Mouse (Mus musculus): ENCODE data around the gene Cplx1. TPM values are rescaled to one million over a fixed set of nuclear protein-coding genes. Genes with fewer than 3 reads are reported as not detected.
A peak's percentile ranks its signal among the peaks of the same experiment; 100 is the strongest.
"Not testable (repeated sequence)": the region's sequence is repeated elsewhere in the genome, so short reads cannot be mapped to it uniquely, and the experiment has no call there.

The Cplx1 gene
- polyA plus RNA-seq, 1 experiment from 2014 or later: 0.64 TPM

DNA sequence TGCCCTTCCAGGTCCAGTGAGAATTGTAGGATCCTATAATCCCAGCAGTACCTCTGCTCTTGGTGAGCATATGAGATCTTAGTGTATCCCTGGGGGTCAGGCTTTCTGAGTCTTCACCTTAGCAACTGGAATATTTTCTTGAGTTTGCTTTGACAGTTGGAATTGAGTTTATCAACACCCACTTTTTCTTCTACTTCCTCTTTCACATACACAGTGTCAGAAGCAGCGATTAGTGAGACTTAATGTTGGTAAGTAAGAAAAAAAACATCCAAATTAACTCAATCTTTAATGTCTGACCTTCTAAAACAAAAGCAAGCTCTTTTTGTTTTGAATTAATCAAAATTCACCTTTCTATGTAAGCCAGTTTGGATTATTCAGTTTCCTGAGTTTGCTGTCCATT, 48.3 kb downstream of the Cplx1 start:
- 91% methylated on average over 1 of the region's 1 CpGs for WGBS
- H3K27me3 ChIP-seq (ENCODE audit: insufficient read depth, poor library complexity, severe bottlenecking): no peaks in the 10 kb centered on the region
- H3K36me3 ChIP-seq: peaks cover 89% of the 10 kb centered on the region
- no peak for DNase-seq (ENCODE audit: low spot score)
- no peaks in the 10 kb centered on the region for H3K9me3 ChIP-seq
- no peak overlapping the region for H3K4me3 ChIP-seq
- H3K4me1 ChIP-seq: no peaks in the 10 kb centered on the region
- no peak overlapping the region for H3K27ac ChIP-seq

DNA sequence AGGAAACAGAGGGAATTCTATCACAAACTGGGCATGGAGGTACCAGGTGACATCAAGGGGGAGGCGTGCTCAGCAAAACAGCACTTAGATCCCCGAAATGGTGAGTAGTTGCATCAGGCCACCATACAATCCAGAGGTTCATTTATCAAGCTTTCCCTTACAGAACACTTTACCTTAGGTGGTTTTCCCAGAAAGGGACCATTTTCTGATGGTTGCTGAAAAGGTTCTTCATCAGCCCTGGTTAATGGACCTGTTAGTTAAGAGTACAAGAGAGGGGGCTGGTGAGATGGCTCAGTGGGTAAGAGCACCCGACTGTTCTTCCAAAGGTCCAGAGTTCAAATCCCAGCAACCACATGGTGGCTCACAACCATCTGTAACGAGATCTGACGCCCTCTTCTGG, 63.7 kb downstream of the Cplx1 start:
- H3K4me1 ChIP-seq; DNase-seq (ENCODE audit: low spot score); H3K4me3 ChIP-seq; H3K9me3 ChIP-seq; H3K27me3 ChIP-seq (ENCODE audit: insufficient read depth, poor library complexity, severe bottlenecking); H3K27ac ChIP-seq: not testable (repeated sequence)
- WGBS: 92% methylated on average over 5 of the region's 5 CpGs
- H3K36me3 ChIP-seq: peaks cover 67% of the 10 kb centered on the region

DNA sequence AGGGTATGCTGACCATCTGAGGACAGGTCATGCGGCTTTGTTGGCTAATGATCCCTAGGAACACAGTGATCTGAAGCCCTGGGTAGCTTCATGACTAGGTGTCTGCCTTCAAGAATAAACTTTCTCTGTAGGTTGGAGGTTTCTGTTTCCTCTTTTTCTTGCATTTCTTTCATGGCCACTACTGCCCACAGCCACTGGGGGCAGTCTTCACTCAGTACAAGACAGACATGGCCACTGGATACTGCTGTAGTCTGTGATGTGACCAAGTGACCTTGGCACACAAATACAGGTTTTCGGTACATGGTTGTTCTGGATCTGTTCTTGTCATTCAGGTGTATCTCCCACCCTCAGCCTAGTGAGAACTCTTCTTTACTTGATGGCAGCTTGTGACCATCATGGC, 64.6 kb downstream of the Cplx1 start:
- Histone ChIP-seq H3K36me3 (peaks cover 58% of the 10 kb centered on the region), H3K4me1 (no peaks in the 10 kb centered on the region), H3K9me3 (no peaks in the 10 kb centered on the region), H3K27ac (no peak overlapping the region), H3K4me3 (no peak overlapping the region), H3K27me3 (ENCODE audit: insufficient read depth, poor library complexity, severe bottlenecking) (no peaks in the 10 kb centered on the region)
- no peak for DNase-seq (ENCODE audit: low spot score)
- 92% methylated on average over 2 of the region's 2 CpGs for WGBS

DNA sequence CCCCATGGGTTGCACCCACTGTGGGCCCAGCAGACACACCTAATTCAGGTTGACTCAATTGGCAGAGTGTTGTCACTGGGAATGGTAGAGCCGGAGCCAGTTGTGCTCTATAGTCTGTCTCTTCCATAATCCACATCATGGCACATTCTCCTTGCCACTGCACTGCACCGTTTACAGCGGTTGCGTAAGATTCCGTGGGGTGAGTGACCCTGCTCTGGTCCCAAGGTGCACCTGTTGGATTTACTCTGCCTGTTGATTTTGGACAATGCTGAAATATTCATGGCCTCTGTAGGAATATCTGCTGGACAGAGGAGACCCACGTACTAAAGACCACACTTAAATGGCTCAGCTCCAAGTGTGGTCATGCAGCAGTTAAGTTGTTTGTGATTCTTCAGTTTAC, 66.8 kb downstream of the Cplx1 start:
- DNase-seq (ENCODE audit: low spot score): no peak
- H3K36me3 ChIP-seq: peaks cover 50% of the 10 kb centered on the region
- H3K27ac ChIP-seq: no peak overlapping the region
- H3K27me3 ChIP-seq (ENCODE audit: insufficient read depth, poor library complexity, severe bottlenecking): no peaks in the 10 kb centered on the region
- no peaks in the 10 kb centered on the region for H3K4me1 ChIP-seq
- 96% methylated on average over 6 of the region's 6 CpGs for WGBS
- H3K4me3 ChIP-seq: no peak overlapping the region
- no peaks in the 10 kb centered on the region for H3K9me3 ChIP-seq

DNA sequence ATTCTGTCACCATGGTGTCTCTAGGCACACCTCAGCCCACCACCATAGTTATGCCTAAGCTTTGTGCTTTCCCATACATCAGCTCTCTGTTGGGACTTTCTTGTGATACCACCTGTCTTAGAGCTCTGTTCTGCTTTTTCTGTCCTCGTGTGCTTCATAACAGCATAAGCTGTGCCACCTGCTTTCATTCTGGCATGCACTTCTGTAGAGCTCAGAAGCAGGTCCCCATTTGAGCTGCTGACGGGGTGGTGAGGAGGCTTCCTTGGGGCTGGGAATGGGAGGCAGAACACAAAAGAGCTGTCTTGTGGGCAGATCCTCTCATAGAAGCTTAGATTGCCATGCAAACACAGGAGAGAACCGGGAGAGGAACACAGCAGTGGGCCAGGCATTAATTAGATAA, 73.8 kb downstream of the Cplx1 start:
- no peaks in the 10 kb centered on the region for H3K4me1 ChIP-seq
- DNase-seq (ENCODE audit: low spot score): peak; percentile 10
- no peak overlapping the region for H3K27ac ChIP-seq
- H3K9me3 ChIP-seq: no peaks in the 10 kb centered on the region
- no peaks in the 10 kb centered on the region for H3K27me3 ChIP-seq (ENCODE audit: insufficient read depth, poor library complexity, severe bottlenecking)
- 89% methylated on average over 3 of the region's 3 CpGs for WGBS
- no peak overlapping the region for H3K4me3 ChIP-seq
- H3K36me3 ChIP-seq: peaks cover 81% of the 10 kb centered on the region

DNA sequence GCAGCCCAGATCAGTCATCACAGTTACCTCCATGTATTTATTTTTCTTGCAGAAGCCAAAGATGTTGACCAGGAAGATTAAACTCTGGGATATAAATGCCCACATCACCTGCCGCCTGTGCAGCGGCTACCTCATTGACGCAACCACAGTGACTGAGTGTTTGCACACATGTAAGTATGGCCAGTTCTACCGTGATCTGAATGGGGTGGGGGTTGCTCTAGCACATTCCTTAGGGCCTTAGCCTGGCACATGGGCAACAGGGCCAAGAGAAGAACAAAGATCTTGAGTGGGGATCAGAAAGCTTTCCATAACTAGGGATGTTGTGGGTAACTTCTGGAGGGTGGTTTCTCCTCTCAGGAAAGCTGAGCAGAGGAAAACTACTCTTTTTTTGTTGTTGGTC, 76.1 kb downstream of the Cplx1 start:
- 94% methylated on average over 4 of the region's 4 CpGs for WGBS
- no peak for DNase-seq (ENCODE audit: low spot score)
- H3K27ac ChIP-seq: no peak overlapping the region
- no peak overlapping the region for H3K4me3 ChIP-seq
- H3K4me1 ChIP-seq: no peaks in the 10 kb centered on the region
- H3K27me3 ChIP-seq (ENCODE audit: insufficient read depth, poor library complexity, severe bottlenecking): no peaks in the 10 kb centered on the region
- peaks cover 75% of the 10 kb centered on the region for H3K36me3 ChIP-seq
- H3K9me3 ChIP-seq: no peaks in the 10 kb centered on the region

DNA sequence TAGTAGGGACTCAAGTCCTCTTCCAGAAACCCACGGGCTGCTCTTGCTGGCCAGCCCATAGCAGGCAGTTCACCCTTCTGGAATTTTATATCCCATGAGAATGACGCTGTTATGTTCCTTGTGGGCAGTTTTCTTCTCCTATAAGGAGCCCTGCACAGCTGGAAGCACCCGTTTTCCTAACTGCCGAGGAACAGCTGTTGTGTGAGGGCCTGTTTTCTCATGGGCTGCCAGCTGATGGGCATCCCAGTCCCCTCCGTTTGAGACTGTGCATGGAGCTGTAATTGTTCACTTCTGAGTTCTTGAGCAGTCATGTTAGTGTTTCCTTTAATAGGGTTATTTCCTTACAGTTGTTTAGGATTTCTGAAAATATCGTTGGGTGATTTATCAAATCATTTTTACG, 80.2 kb downstream of the Cplx1 start:
- Histone ChIP-seq H3K27ac (no peak overlapping the region), H3K36me3 (peaks cover 39% of the 10 kb centered on the region), H3K27me3 (ENCODE audit: insufficient read depth, poor library complexity, severe bottlenecking) (no peaks in the 10 kb centered on the region), H3K4me3 (no peak overlapping the region), H3K4me1 (peaks cover 14% of the 10 kb centered on the region), H3K9me3 (no peaks in the 10 kb centered on the region)
- DNase-seq (ENCODE audit: low spot score): no peak
- 85% methylated on average over 7 of the region's 7 CpGs for WGBS

Other genes with a start within 250 kb of the Cplx1 start
- gene Pigg, start 237.4 kb downstream of the Cplx1 start, polyA plus RNA-seq (2016; fragmentation: Nextera tagmentation; extraction: Ambion mirVana): 6.9 and 7.9 TPM in 2 replicates
- 0.06 TPM in 1 of 2 replicates, not detected in the other for gene Gm42517, start 182.1 kb downstream of the Cplx1 start, polyA plus RNA-seq (2016; fragmentation: Nextera tagmentation; extraction: Ambion mirVana)
- 0.40 TPM in 1 of 2 replicates, not detected in the other for gene Pde6b, start 161.6 kb downstream of the Cplx1 start, polyA plus RNA-seq (2016; fragmentation: Nextera tagmentation; extraction: Ambion mirVana)
- gene Atp5k, start 115.6 kb downstream of the Cplx1 start, polyA plus RNA-seq (2016; fragmentation: Nextera tagmentation; extraction: Ambion mirVana): 521 and 675 TPM in 2 replicates
- gene Mfsd7a, start 101.1 kb downstream of the Cplx1 start, polyA plus RNA-seq (2016; fragmentation: Nextera tagmentation; extraction: Ambion mirVana): 0.09 and 0.34 TPM in 2 replicates
- gene Pcgf3, start 88.8 kb downstream of the Cplx1 start, polyA plus RNA-seq (2016; fragmentation: Nextera tagmentation; extraction: Ambion mirVana): 19.9 and 21.3 TPM in 2 replicates
- gene Gak, start 79.7 kb upstream of the Cplx1 start, polyA plus RNA-seq (2016; fragmentation: Nextera tagmentation; extraction: Ambion mirVana): 47.0 and 49.4 TPM in 2 replicates
- 20.3 and 23.2 TPM in 2 replicates for gene Tmem175, start 79.7 kb upstream of the Cplx1 start, polyA plus RNA-seq (2016; fragmentation: Nextera tagmentation; extraction: Ambion mirVana)
- 15.1 and 16.3 TPM in 2 replicates for gene Idua, start 110.3 kb upstream of the Cplx1 start, polyA plus RNA-seq (2016; fragmentation: Nextera tagmentation; extraction: Ambion mirVana)
- 7.9 and 8.5 TPM in 2 replicates for gene Dgkq, start 119.6 kb upstream of the Cplx1 start, polyA plus RNA-seq (2016; fragmentation: Nextera tagmentation; extraction: Ambion mirVana)
- 0.58 and 0.85 TPM in 2 replicates for gene Slc26a1, start 125.5 kb upstream of the Cplx1 start, polyA plus RNA-seq (2016; fragmentation: Nextera tagmentation; extraction: Ambion mirVana)
- 29.0 and 31.3 TPM in 2 replicates for gene Fgfrl1, start 142.4 kb upstream of the Cplx1 start, polyA plus RNA-seq (2016; fragmentation: Nextera tagmentation; extraction: Ambion mirVana)
- 1.1 TPM in 2 replicates for gene Rnf212, start 225.0 kb upstream of the Cplx1 start, polyA plus RNA-seq (2016; fragmentation: Nextera tagmentation; extraction: Ambion mirVana)
- not detected in 2 replicates for gene Tmed11, start 245.3 kb upstream of the Cplx1 start, polyA plus RNA-seq (2016; fragmentation: Nextera tagmentation; extraction: Ambion mirVana)